Mouse (Mus musculus) embryonic fibroblast, embryonic 13.5 days (primary cell): ENCODE results near the gene Gm20388.

Experiments used
- CTCF ChIP-seq: IDR thresholded peaks from 2 replicates; pipeline ENCODE4 v1.5.1; 2011; ENCODE audit warnings: mild to moderate bottlenecking, control low read depth, low read length, moderate library complexity, borderline replicate concordance; ENCODE audit not compliant: insufficient read depth
- POLR2A ChIP-seq: IDR thresholded peaks from 2 replicates; pipeline ENCODE4 v1.6.1; 2011; ENCODE audit warnings: low read depth, mild to moderate bottlenecking, control low read depth, low read length, moderate library complexity

DNA sequence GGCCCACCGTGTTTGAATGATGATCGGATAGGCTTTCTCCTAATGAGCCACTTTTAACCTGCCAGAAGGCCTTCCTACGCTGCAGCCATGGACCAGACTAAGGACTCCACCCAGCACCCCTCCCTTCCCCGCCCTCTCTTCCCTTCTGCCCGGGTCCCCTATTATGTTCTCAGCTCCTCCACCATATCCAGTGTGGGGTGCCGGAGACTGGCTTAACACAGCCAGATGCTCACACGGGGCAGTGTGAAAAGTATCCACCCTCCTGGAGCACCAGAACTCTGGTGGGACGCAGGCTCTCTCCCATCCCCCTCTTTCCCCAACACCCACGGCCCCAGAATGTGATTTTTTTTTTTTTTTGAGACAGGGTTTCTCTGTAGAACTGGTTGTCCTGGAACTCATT is 2662.9 kb downstream of the Gm20388 start:
- TF ChIP-seq POLR2A (no peak), CTCF (no peak)
